Mouse (Mus musculus) small intestine, adult 10 weeks (tissue): ENCODE measurements around the gene Dzip1l. TPM values are rescaled to one million over a fixed set of nuclear protein-coding genes. Genes with fewer than 3 reads are reported as not detected.

Source experiments
- polyA plus RNA-seq: library from polyadenylated mRNA; stranded (reverse); fragments of 350-450 nt; fragmentation: Illumina TruSeq; extraction: RNeasy Lipid Tissue Mini Kit (QIAGEN cat#74804); gene quantifications from one replicate; pipeline ENCODE4 v1.2.3, GENCODE M21; 2014; ENCODE audit warnings: low replicate concordance

The Dzip1l gene
- polyA plus RNA-seq = 0.22 TPM

DNA sequence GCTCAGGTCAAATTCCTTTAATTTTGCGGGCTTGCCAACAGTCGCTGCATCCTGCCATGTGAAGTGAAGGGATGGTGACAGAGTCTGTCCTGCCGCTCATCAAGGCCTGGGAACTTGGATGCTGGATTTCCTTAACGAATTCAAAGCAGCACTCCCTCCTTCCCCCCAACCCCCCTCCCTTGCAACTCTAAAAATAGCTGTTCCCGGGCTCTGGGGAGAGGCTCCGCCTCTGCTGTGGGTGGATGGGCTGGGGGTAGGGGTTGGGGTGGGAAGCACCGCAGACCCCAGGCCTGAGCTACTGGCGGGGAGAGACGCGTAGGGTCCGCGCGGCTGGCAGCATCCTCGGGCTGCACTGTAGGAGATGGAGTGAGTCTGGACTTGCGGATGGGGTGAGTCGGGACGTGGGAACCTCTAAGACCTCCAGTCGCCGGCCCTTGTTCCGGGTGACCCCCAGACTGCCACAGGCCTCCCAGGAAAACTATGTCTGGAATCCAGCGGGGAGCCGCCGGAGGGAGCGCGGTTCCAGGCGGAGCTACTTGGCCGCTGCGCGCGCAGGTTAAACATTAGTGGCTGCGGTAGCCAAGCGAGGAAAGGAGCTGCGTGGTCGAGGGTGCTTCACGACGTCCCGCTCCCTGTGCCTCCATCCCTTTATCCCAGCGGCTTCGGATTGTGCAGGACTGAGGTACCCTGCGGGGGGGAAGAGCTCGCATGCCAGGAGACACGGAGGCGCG, at the start of gene Dzip1l:
Gene Dzip1l, plus strand, starts transcription at position 216 of the 731 bp plus-strand sequence.

GRCm38 (mm10) chr9:99612202-99612601, 17.1 kb upstream of the Dzip1l start, which contains the start of gene A4gnt:
Gene A4gnt (plus strand): TSS chr9:99612502.

DNA sequence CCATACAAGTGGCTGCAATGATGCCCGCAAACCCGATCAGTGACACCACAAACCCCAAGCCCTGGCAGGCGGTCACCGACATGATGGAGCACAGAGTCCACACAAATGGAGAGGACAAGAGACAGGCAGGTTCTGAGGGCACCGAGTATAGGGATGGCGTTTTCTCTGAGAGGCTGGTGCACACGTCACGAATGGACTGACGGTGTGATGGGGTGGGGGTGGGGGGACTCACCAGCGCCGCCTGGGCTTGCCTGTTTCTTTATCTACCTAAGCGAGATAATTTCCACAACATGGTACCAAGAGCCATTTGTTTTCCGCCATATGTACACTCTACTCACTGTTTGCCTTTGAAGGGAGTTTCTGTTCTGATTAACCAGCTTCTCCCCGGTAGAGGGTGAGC, 87.8 kb downstream of the Dzip1l start, which contains the start of gene Cldn18:
Gene Cldn18, minus strand, starts transcription at position 134 of the 400 bp plus-strand sequence.

Other genes with a start within 250 kb of the Dzip1l start
- gene Mras, start 192.1 kb upstream of the Dzip1l start, polyA plus RNA-seq = 1.1 TPM
- gene Nme9, start 178.0 kb upstream of the Dzip1l start, polyA plus RNA-seq = not detected
- 48.9 TPM for gene Armc8, start 60.6 kb upstream of the Dzip1l start, polyA plus RNA-seq
- 14.8 TPM for gene Dbr1, start 53.7 kb upstream of the Dzip1l start, polyA plus RNA-seq
- 0.93 TPM for gene A4gnt, start 17.0 kb upstream of the Dzip1l start, polyA plus RNA-seq
- not detected for gene Cldn18, start 87.8 kb downstream of the Dzip1l start, polyA plus RNA-seq
- not detected for gene Sox14, start 246.7 kb downstream of the Dzip1l start, polyA plus RNA-seq